Mouse (Mus musculus) neural tube, embryonic 13.5 days (tissue): ENCODE data around the gene Gadd45g. TPM values are rescaled to one million over a fixed set of nuclear protein-coding genes. Genes with fewer than 3 reads are reported as not detected.
A peak's percentile ranks its signal among the peaks of the same experiment; 100 is the strongest.
"Not testable (repeated sequence)": the region's sequence is repeated elsewhere in the genome, so short reads cannot be mapped to it uniquely, and the experiment has no call there.

Experiments used
- ATAC-seq: fragments of 200-750 bp; cut with Nextera tagmentation; 2 replicates; pipeline ENCODE4 v1.8.0; 2017; ENCODE audit warnings: low read depth, mild to moderate bottlenecking, moderate TSS enrichment, moderate library complexity
- H3K27ac ChIP-seq: fragments of 300-500 bp; sonication (generic); replicated peaks from 2 replicates; pipeline ENCODE4 v1.5.1; 2015; ENCODE audit warnings: moderate library complexity, mild to moderate bottlenecking, inconsistent platforms
- H3K27me3 ChIP-seq: fragments of 300-500 bp; sonication (generic); 2 replicates; pipeline ENCODE4 v1.6.1; 2015; ENCODE audit warnings: mild to moderate bottlenecking, inconsistent platforms
- H3K36me3 ChIP-seq: fragments of 300-500 bp; sonication (generic); 2 replicates; pipeline ENCODE4 v1.6.1; 2015; ENCODE audit warnings: mild to moderate bottlenecking, inconsistent platforms
- H3K4me1 ChIP-seq: fragments of 300-500 bp; sonication (generic); replicated peaks from 2 replicates; pipeline ENCODE4 v1.6.1; 2015; ENCODE audit warnings: inconsistent platforms
- H3K4me2 ChIP-seq: fragments of 300-500 bp; sonication (generic); 2 replicates; pipeline ENCODE4 v1.6.1; 2015; ENCODE audit warnings: inconsistent platforms, mild to moderate bottlenecking, moderate library complexity
- H3K4me3 ChIP-seq: fragments of 300-500 bp; sonication (generic); 2 replicates; pipeline ENCODE4 v1.5.1; 2015; ENCODE audit warnings: mild to moderate bottlenecking, inconsistent platforms
- H3K9ac ChIP-seq: fragments of 300-500 bp; sonication (generic); 2 replicates; pipeline ENCODE4 v1.6.1; 2015; ENCODE audit warnings: moderate library complexity, mild to moderate bottlenecking, inconsistent platforms
- H3K9me3 ChIP-seq: fragments of 300-500 bp; sonication (generic); 2 replicates; pipeline ENCODE4 v1.6.1; 2016; ENCODE audit warnings: inconsistent platforms
- WGBS: fragments of 180-500 bp; shearing (Covaris S2); methylation state at CpG from one replicate; pipeline ENCODE4 v1.1.7; 2015; 5-methylcytosine and 5-hydroxymethylcytosine counted together
- polyA plus RNA-seq: library from polyadenylated mRNA; unstranded; fragments of >200 nt; fragmentation: Nextera tagmentation; extraction: Ambion mirVana; gene quantifications from 2 replicates; pipeline ENCODE4 v1.2.1, GENCODE M21; 2015

The Gadd45g gene
- polyA plus RNA-seq, 1 experiment from 2014 or later, result 96.7 TPM

- H3K27me3 ChIP-seq, result no peaks in the 10 kb centered on the region; the same call in 1 of the 2 replicates
- H3K9ac ChIP-seq, result no peak overlapping the region
- no peak overlapping the region for H3K4me2 ChIP-seq
- 62% methylated on average over 6 of the region's 6 CpGs for WGBS
- no peaks in the 10 kb centered on the region for H3K9me3 ChIP-seq
- no peak for ATAC-seq
- peaks cover 22% of the 10 kb centered on the region for H3K4me1 ChIP-seq
- H3K27ac ChIP-seq, result no peak overlapping the region
- no peak overlapping the region for H3K4me3 ChIP-seq
- H3K36me3 ChIP-seq, result no peaks in the 10 kb centered on the region
Observed at GRCm38 (mm10) chr13:51818170-51818943, 28.1 kb upstream of the Gadd45g start.

GRCm38 (mm10) chr13:51818944-51819326 is 27.5 kb upstream of the Gadd45g start:
- Histone ChIP-seq H3K27me3 (no peaks in the 10 kb centered on the region; the same call in 1 of the 2 replicates), H3K27ac (no peak overlapping the region), H3K9me3 (no peaks in the 10 kb centered on the region), H3K4me3 (no peak overlapping the region), H3K9ac (no peak overlapping the region), H3K4me2 (no peak overlapping the region), H3K4me1 (peaks cover 22% of the 10 kb centered on the region), H3K36me3 (no peaks in the 10 kb centered on the region)
- WGBS, result 78% methylated on average over 3 of the region's 3 CpGs
- no peak for ATAC-seq

- Histone ChIP-seq H3K36me3 (no peaks in the 10 kb centered on the region), H3K9me3 (no peaks in the 10 kb centered on the region), H3K27ac (no peak overlapping the region), H3K27me3 (no peaks in the 10 kb centered on the region; the same call in 1 of the 2 replicates), H3K4me2 (no peak overlapping the region), H3K9ac (no peak overlapping the region), H3K4me1 (peaks cover 22% of the 10 kb centered on the region; the same call in 1 of the 2 replicates), H3K4me3 (no peak overlapping the region)
- ATAC-seq, result no peak
- 71% methylated on average over 6 of the region's 6 CpGs for WGBS
Observed at GRCm38 (mm10) chr13:51819351-51819750, 27.1 kb upstream of the Gadd45g start.

GRCm38 (mm10) chr13:51821988-51822387 is 24.5 kb upstream of the Gadd45g start:
- H3K9ac ChIP-seq, result no peak overlapping the region
- WGBS, result 59% methylated on average over 3 of the region's 3 CpGs
- no peak for ATAC-seq

GRCm38 (mm10) chr13:51823822-51824495 is 22.5 kb upstream of the Gadd45g start:
- Histone ChIP-seq H3K9ac (no peak overlapping the region), H3K4me3 (no peak overlapping the region), H3K4me2 (no peak overlapping the region), H3K9me3 (no peaks in the 10 kb centered on the region), H3K27ac (no peak overlapping the region), H3K27me3 (no peaks in the 10 kb centered on the region; the same call in 1 of the 2 replicates), H3K36me3 (no peaks in the 10 kb centered on the region), H3K4me1 (peaks cover 12% of the 10 kb centered on the region; the same call in 1 of the 2 replicates)
- 25% methylated on average over 8 of the region's 8 CpGs for WGBS
- ATAC-seq, result no peak

More at GRCm38 (mm10) chr13:51821988-51822387, 24.5 kb upstream of the Gadd45g start:
- H3K27ac ChIP-seq, result no peak overlapping the region
- H3K36me3 ChIP-seq, result no peaks in the 10 kb centered on the region
- H3K4me1 ChIP-seq, result peaks cover 17% of the 10 kb centered on the region; the same call in 1 of the 2 replicates
- H3K4me2 ChIP-seq, result no peak overlapping the region
- H3K27me3 ChIP-seq, result no peaks in the 10 kb centered on the region; the same call in 1 of the 2 replicates
- H3K4me3 ChIP-seq, result no peak overlapping the region
- no peaks in the 10 kb centered on the region for H3K9me3 ChIP-seq

- Histone ChIP-seq H3K27me3 (no peaks in the 10 kb centered on the region; the same call in none of the 2 replicates), H3K9me3 (no peaks in the 10 kb centered on the region), H3K27ac (no peak overlapping the region), H3K4me1 (peaks cover 6% of the 10 kb centered on the region; the same call in 1 of the 2 replicates), H3K4me2 (no peak overlapping the region), H3K4me3 (no peak overlapping the region), H3K9ac (no peak overlapping the region), H3K36me3 (no peaks in the 10 kb centered on the region)
- WGBS, result 30% methylated on average over 10 of the region's 10 CpGs
- ATAC-seq, result no peak; the same call in 1 of the 2 replicates
Observed at GRCm38 (mm10) chr13:51830744-51831450, 15.6 kb upstream of the Gadd45g start.

- WGBS, result 89% methylated on average over 6 of the region's 6 CpGs
- no peak for ATAC-seq
Observed at GRCm38 (mm10) chr13:51832491-51832890, 14.0 kb upstream of the Gadd45g start.

GRCm38 (mm10) chr13:51833611-51834010 is 12.9 kb upstream of the Gadd45g start:
- H3K4me3 ChIP-seq, result no peak overlapping the region
- H3K27me3 ChIP-seq, result peaks cover 21% of the 10 kb centered on the region
- H3K27ac ChIP-seq, result no peak overlapping the region
- H3K36me3 ChIP-seq, result no peaks in the 10 kb centered on the region
- no peak overlapping the region for H3K4me2 ChIP-seq
- ATAC-seq, result peak; percentile 44; the same call in 1 of the 2 replicates
- no peak overlapping the region for H3K9ac ChIP-seq
- WGBS, result 32% methylated on average over 2 of the region's 2 CpGs
- no peaks in the 10 kb centered on the region for H3K9me3 ChIP-seq
- H3K4me1 ChIP-seq, result peaks cover 6% of the 10 kb centered on the region; the same call in 1 of the 2 replicates

More at GRCm38 (mm10) chr13:51832491-51832890, 14.0 kb upstream of the Gadd45g start:
- H3K36me3 ChIP-seq, result no peaks in the 10 kb centered on the region
- no peak overlapping the region for H3K4me3 ChIP-seq
- no peak overlapping the region for H3K4me2 ChIP-seq
- peaks cover 6% of the 10 kb centered on the region; the same call in 1 of the 2 replicates for H3K4me1 ChIP-seq
- H3K9me3 ChIP-seq, result no peaks in the 10 kb centered on the region
- peaks cover 10% of the 10 kb centered on the region for H3K27me3 ChIP-seq
- no peak overlapping the region for H3K9ac ChIP-seq
- no peak overlapping the region for H3K27ac ChIP-seq

GRCm38 (mm10) chr13:51834024-51834423 is 12.5 kb upstream of the Gadd45g start:
- not testable (repeated sequence) for H3K36me3 ChIP-seq, H3K4me2 ChIP-seq, H3K4me3 ChIP-seq, H3K27ac ChIP-seq, H3K9ac ChIP-seq, H3K9me3 ChIP-seq, ATAC-seq, H3K4me1 ChIP-seq
- peaks cover 25% of the 10 kb centered on the region for H3K27me3 ChIP-seq
- WGBS, result 64% methylated on average over 8 of the region's 8 CpGs

GRCm38 (mm10) chr13:51834520-51834919 is 12.0 kb upstream of the Gadd45g start:
- H3K4me3 ChIP-seq, result no peak overlapping the region
- H3K9ac ChIP-seq, result no peak overlapping the region
- no peaks in the 10 kb centered on the region for H3K9me3 ChIP-seq
- H3K4me1 ChIP-seq, result peaks cover 6% of the 10 kb centered on the region; the same call in 1 of the 2 replicates
- H3K36me3 ChIP-seq, result no peaks in the 10 kb centered on the region
- peaks cover 30% of the 10 kb centered on the region for H3K27me3 ChIP-seq
- no peak for ATAC-seq
- H3K27ac ChIP-seq, result no peak overlapping the region
- H3K4me2 ChIP-seq, result no peak overlapping the region
- WGBS, result 63% methylated on average over 2 of the region's 2 CpGs

- not testable (repeated sequence) for ATAC-seq, H3K27ac ChIP-seq, H3K4me3 ChIP-seq, H3K4me1 ChIP-seq, H3K36me3 ChIP-seq, H3K4me2 ChIP-seq, H3K9me3 ChIP-seq, H3K9ac ChIP-seq
- peaks cover 35% of the 10 kb centered on the region for H3K27me3 ChIP-seq
- WGBS, result 75% methylated on average over 4 of the region's 4 CpGs
Observed at GRCm38 (mm10) chr13:51835208-51835607, 11.3 kb upstream of the Gadd45g start.

- H3K9me3 ChIP-seq, result no peaks in the 10 kb centered on the region
- no peak overlapping the region for H3K27ac ChIP-seq
- H3K4me3 ChIP-seq, result no peak overlapping the region
- H3K4me1 ChIP-seq, result peaks cover 22% of the 10 kb centered on the region
- WGBS, result 55% methylated on average over 5 of the region's 5 CpGs
- no peaks in the 10 kb centered on the region for H3K36me3 ChIP-seq
- no peak overlapping the region for H3K9ac ChIP-seq
- no peak for ATAC-seq
- H3K27me3 ChIP-seq, result peaks cover 56% of the 10 kb centered on the region
- H3K4me2 ChIP-seq, result no peak overlapping the region
Observed at GRCm38 (mm10) chr13:51837402-51837801, 9.1 kb upstream of the Gadd45g start.
